Mouse (Mus musculus) heart, embryonic 14.5 days (tissue): ENCODE data around the gene Nusap1. TPM values are rescaled to one million over a fixed set of nuclear protein-coding genes. Genes with fewer than 3 reads are reported as not detected.

Experiments
- ATAC-seq: fragments of 200-750 bp; cut with Nextera tagmentation; 2 replicates; pipeline ENCODE4 v1.8.0; 2017; ENCODE audit warnings: low read depth, moderate TSS enrichment; ENCODE audit not compliant: insufficient number of reproducible peaks, insufficient read depth, low FRiP score
- H3K27ac ChIP-seq, 2 experiments: fragments of 200-500 bp in 1 of 2; fragments of 300-500 bp in 1 of 2; sonication (generic) in 1 of 2; replicated peaks in 1 of 2; 2 replicates each; pipeline ENCODE4 v1.5.1; 2012 to 2014; ENCODE audit warnings: low read depth in 2 of 2, low read length in 2 of 2, control low read depth in 1 of 2, mild to moderate bottlenecking in 1 of 2, mixed read lengths in 1 of 2; ENCODE audit not compliant: control insufficient read depth in 1 of 2, insufficient read depth in 1 of 2
- H3K27me3 ChIP-seq: fragments of 300-500 bp; sonication (generic); 2 replicates; pipeline ENCODE4 v1.6.1; 2014; ENCODE audit warnings: mild to moderate bottlenecking, low read length, control low read depth; ENCODE audit not compliant: control insufficient read depth, insufficient read depth
- H3K36me3 ChIP-seq: fragments of 300-500 bp; sonication (generic); 2 replicates; pipeline ENCODE4 v1.6.1; 2014; ENCODE audit warnings: mild to moderate bottlenecking, control low read depth, low read length, mixed read lengths; ENCODE audit not compliant: control insufficient read depth, insufficient read depth
- H3K4me1 ChIP-seq, 2 experiments: fragments of 200-500 bp in 1 of 2; fragments of 300-500 bp in 1 of 2; sonication (generic) in 1 of 2; 2 replicates each; pipeline ENCODE4 v1.6.1; 2012 to 2014; ENCODE audit warnings: low read length in 2 of 2, control low read depth in 1 of 2, mixed read lengths in 1 of 2; ENCODE audit not compliant: control insufficient read depth in 2 of 2, insufficient read depth in 2 of 2
- H3K4me2 ChIP-seq: fragments of 300-500 bp; sonication (generic); 2 replicates; pipeline ENCODE4 v1.6.1; 2014; ENCODE audit warnings: mild to moderate bottlenecking, low read length
- H3K4me3 ChIP-seq, 2 experiments: fragments of 200-500 bp in 1 of 2; fragments of 300-500 bp in 1 of 2; sonication (generic) in 1 of 2; 2 replicates each; pipeline ENCODE4 v1.5.1; 2012 to 2014; ENCODE audit warnings: low read length in 2 of 2, mild to moderate bottlenecking in 2 of 2, control low read depth in 1 of 2, low read depth in 1 of 2, moderate library complexity in 1 of 2; ENCODE audit not compliant: control insufficient read depth in 1 of 2, insufficient read depth in 1 of 2
- H3K9ac ChIP-seq: fragments of 300-500 bp; sonication (generic); 2 replicates; pipeline ENCODE4 v1.6.1; 2014; ENCODE audit warnings: mild to moderate bottlenecking, low read length
- H3K9me3 ChIP-seq: fragments of 300-500 bp; sonication (generic); 2 replicates; pipeline ENCODE4 v1.6.1; 2016; ENCODE audit warnings: low read length, control low read depth; ENCODE audit not compliant: control insufficient read depth
- WGBS: fragments of 180-500 bp; shearing (Covaris S2); extraction: QIAGEN DNeasy Blood & Tissue Kit; methylation state at CpG from one replicate; pipeline ENCODE4 v1.1.7; 2014; 5-methylcytosine and 5-hydroxymethylcytosine counted together
- polyA plus RNA-seq: library from polyadenylated mRNA; unstranded; fragments of >200 nt; fragmentation: Nextera tagmentation; extraction: Ambion mirVana; gene quantifications from 2 replicates; pipeline ENCODE4 v1.2.1, GENCODE M21; 2014

The Nusap1 gene
- 36.9 and 39.7 TPM in 2 replicates for polyA plus RNA-seq

- under 1% methylated on average over 55 of the region's 55 CpGs for WGBS
- H3K36me3 ChIP-seq: peaks cover 9% of the 10 kb centered on the region
- H3K4me2 ChIP-seq: peak within 1 kb of the TSS; percentile 86
- peak within 1 kb of the TSS; percentile 89 for H3K4me3 ChIP-seq
- ATAC-seq: peak; percentile 99
- peaks cover 2 to 24% of the 10 kb centered on the region in 2 experiments; a peak in 3 of 4 replicates for H3K4me1 ChIP-seq
- H3K9ac ChIP-seq: peak within 1 kb of the TSS; percentile 79
- no peaks in the 10 kb centered on the region for H3K9me3 ChIP-seq
- no peaks in the 10 kb centered on the region for H3K27me3 ChIP-seq
- peak within 1 kb of the TSS; percentile 48 to 63; a peak in 3 of 4 replicates for H3K27ac ChIP-seq
These were observed at the start of gene Nusap1, which contains the start of gene Oip5 for GRCm38 (mm10) chr2:119618199-119618982. TSS of gene Nusap1 (plus strand) at chr2:119618298. TSS of gene Oip5 (minus strand) at chr2:119618469.

GRCm38 (mm10) chr2:119572471-119572870 lies 45.6 kb upstream of the Nusap1 start:
- ATAC-seq: no peak
- Histone ChIP-seq H3K4me1 (no peaks in the 10 kb centered on the region), H3K4me3 (no peak overlapping the region), H3K9ac (no peak overlapping the region), H3K36me3 (peaks cover 21% of the 10 kb centered on the region), H3K27ac (no peak overlapping the region), H3K4me2 (no peak overlapping the region), H3K27me3 (no peaks in the 10 kb centered on the region), H3K9me3 (no peaks in the 10 kb centered on the region)
- WGBS: 76% methylated on average over 1 of the region's 1 CpGs

DNA sequence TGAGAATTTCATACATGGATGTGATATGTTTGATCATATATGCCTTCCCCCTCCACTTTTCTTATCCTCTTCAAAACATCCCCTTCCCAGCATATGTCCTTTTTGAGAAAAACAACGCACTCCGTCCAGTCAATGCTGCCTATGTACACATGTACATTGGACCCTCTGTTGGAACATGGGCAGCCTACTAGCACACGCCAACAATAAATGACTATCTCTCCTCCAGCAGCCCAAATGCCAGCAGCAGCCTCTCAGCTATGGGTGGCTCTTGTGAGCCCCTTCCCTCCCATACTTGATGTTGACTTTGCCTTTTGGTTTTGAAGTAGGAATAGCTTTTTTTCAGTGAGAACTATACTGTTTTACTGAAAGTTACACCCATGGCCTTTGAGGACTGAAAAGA lies 36.5 kb upstream of the Nusap1 start:
- Histone ChIP-seq H3K4me3 (no peak overlapping the region), H3K36me3 (peaks cover 9% of the 10 kb centered on the region; the same call in 1 of the 2 replicates), H3K4me1 (0 out of 4 replicates have a peak, but pooled peaks cover 0 to 4% of the 10 kb centered on the region in 2 experiments), H3K27ac (no peak overlapping the region), H3K9ac (no peak overlapping the region), H3K9me3 (no peaks in the 10 kb centered on the region), H3K4me2 (no peak overlapping the region), H3K27me3 (no peaks in the 10 kb centered on the region)
- 93% methylated on average over 3 of the region's 3 CpGs for WGBS
- no peak for ATAC-seq

DNA sequence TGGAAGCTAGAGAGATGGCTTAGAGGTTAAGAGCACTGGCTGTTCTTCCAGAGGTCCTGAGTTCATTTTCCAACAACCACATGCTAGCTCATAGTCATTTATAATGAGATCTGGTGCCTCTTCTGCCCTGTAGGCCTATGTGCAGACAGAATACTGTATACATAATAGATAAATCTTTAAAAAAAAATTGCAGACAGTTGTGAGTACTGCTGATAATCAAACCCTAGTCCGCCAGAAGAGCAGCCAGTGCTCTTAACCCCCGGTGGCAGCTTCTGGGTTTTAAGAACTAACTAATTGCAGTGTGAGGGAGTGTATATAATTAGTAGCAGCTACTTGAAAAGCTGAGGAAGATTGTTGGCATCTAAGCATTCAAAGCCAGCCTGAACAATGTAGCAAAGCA lies 34.7 kb upstream of the Nusap1 start:
- Histone ChIP-seq H3K4me2 (no peak overlapping the region), H3K27me3 (no peaks in the 10 kb centered on the region), H3K36me3 (0 out of 2 replicates have a peak, but pooled peaks cover 9% of the 10 kb centered on the region), H3K9ac (no peak overlapping the region), H3K9me3 (no peaks in the 10 kb centered on the region), H3K4me1 (0 out of 4 replicates have a peak, but pooled peaks cover 0 to 4% of the 10 kb centered on the region in 2 experiments), H3K27ac (no peak overlapping the region), H3K4me3 (no peak overlapping the region)
- 38% methylated on average over 2 of the region's 2 CpGs for WGBS
- no peak for ATAC-seq

DNA sequence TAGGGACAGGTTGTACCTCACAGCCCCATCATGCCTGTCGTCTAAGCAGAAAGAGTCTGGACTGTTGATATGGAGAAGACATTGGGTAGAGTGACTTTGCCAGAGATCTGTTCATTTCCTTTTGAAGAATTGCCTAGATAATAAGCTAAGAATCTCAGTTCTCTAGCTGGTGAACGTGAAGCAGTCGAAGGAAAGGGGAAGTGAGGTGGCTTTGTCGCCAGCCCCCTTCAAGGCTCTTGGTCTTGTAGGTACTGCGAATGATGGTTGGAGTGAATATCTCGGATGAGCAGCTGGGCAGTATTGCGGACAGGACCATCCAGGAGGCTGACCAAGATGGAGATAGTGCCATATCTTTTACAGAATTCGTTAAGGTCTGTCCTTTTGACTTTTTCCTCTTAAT lies 33.8 kb upstream of the Nusap1 start:
- 0 out of 2 replicates have a peak, but pooled peaks cover 6% of the 10 kb centered on the region for H3K36me3 ChIP-seq
- H3K4me2 ChIP-seq: no peak overlapping the region
- H3K27me3 ChIP-seq: no peaks in the 10 kb centered on the region
- H3K4me3 ChIP-seq: no peak overlapping the region
- ATAC-seq: no peak
- 87% methylated on average over 8 of the region's 8 CpGs for WGBS
- no peaks in the 10 kb centered on the region for H3K9me3 ChIP-seq
- 0 out of 4 replicates have a peak, but pooled peaks cover 0 to 4% of the 10 kb centered on the region in 2 experiments for H3K4me1 ChIP-seq
- H3K9ac ChIP-seq: no peak overlapping the region
- no peak overlapping the region for H3K27ac ChIP-seq

GRCm38 (mm10) chr2:119587383-119587782 lies 30.7 kb upstream of the Nusap1 start:
- H3K9me3 ChIP-seq: no peaks in the 10 kb centered on the region
- no peak overlapping the region for H3K4me3 ChIP-seq
- no peaks in the 10 kb centered on the region for H3K27me3 ChIP-seq
- no peak overlapping the region for H3K27ac ChIP-seq
- H3K4me2 ChIP-seq: no peak overlapping the region
- H3K36me3 ChIP-seq: 0 out of 2 replicates have a peak, but pooled peaks cover 3% of the 10 kb centered on the region
- no peak for ATAC-seq
- 16% methylated on average over 4 of the region's 4 CpGs for WGBS
- no peak overlapping the region for H3K9ac ChIP-seq
- H3K4me1 ChIP-seq: 0 out of 4 replicates have a peak, but pooled peaks cover 0 to 4% of the 10 kb centered on the region in 2 experiments

- ATAC-seq: no peak
- Histone ChIP-seq H3K27ac (no peak overlapping the region), H3K9me3 (no peaks in the 10 kb centered on the region), H3K36me3 (peaks cover 2% of the 10 kb centered on the region), H3K27me3 (no peaks in the 10 kb centered on the region), H3K4me3 (no peak overlapping the region), H3K4me1 (peaks cover 0 to 11% of the 10 kb centered on the region in 2 experiments; a peak in 2 of 4 replicates), H3K4me2 (no peak overlapping the region), H3K9ac (no peak overlapping the region)
- 93% methylated on average over 3 of the region's 3 CpGs for WGBS
These were observed 26.9 kb upstream of the Nusap1 start for GRCm38 (mm10) chr2:119591247-119591646.
